Mouse (Mus musculus) T-helper 2 cell (primary cell): ENCODE data around the gene Fastkd5.
"Not testable (repeated sequence)": the region's sequence is repeated elsewhere in the genome, so short reads cannot be mapped to it uniquely, and the experiment has no call there.

ENCODE experiments used
- in situ Hi-C: fragments of 300-600 bp; cut with MboI, MseI; formaldehyde crosslinking; loops from one replicate; pipeline ENCODE4 v1.15.1; 2025; ENCODE audit warnings: high pct_unique_total_duplicates

Fastkd5 gene

DNA sequence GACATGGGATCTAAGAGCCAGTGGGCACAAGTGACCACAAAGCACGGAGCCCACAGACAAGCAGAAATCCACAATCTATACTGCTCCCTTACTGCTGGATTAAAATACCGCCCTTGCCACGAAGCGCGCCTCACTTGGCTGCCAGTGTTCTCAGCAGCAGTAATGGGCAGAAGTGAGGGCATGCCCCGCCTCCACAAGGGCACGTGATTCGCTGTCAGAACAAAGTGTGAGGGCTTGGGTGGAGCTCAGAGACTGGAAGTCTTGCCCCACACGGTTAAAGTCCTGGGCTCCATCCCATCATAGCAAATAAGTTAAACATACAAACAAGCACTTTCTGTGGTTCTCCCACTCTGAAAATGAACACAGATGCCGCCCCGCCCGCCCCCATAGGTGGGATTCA lies 52.2 kb downstream of the Fastkd5 start:
- in situ Hi-C loops: no loop called here

DNA sequence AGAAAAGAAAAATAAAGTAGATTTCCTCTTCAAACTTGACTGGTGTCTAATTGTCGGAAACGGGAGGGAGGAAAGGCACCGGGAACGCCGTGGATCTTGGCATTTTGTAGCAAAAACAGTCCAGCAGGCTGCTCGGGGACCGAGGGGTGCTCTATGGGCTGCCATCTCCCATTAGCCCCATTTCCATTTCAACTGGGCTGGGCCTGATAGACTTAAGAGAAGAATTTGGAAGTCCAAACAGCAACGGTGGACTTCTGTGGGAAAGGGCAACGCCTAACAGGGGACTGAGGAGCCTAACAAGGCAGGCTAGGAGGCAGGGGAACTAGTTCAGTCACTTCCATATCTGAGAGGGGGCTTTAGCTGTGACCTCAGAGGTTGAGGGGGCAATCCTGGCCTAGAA lies 52.8 kb downstream of the Fastkd5 start:
- in situ Hi-C loops: no loop called here

DNA sequence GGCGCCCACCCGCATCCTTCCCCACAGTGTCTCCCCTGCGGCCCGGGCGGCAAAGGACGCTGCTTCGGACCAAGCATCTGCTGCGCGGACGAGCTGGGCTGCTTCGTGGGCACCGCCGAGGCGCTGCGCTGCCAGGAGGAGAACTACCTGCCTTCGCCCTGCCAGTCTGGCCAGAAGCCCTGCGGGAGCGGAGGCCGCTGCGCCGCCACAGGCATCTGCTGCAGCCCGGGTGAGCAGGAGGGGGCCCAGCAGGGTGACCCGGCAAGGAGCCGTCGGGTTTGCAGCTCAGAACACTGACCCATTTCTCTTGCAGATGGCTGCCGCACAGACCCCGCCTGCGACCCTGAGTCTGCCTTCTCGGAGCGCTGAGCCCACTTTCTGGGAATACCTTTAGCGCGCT lies 53.3 kb downstream of the Fastkd5 start:
- in situ Hi-C loops: not testable (repeated sequence)

DNA sequence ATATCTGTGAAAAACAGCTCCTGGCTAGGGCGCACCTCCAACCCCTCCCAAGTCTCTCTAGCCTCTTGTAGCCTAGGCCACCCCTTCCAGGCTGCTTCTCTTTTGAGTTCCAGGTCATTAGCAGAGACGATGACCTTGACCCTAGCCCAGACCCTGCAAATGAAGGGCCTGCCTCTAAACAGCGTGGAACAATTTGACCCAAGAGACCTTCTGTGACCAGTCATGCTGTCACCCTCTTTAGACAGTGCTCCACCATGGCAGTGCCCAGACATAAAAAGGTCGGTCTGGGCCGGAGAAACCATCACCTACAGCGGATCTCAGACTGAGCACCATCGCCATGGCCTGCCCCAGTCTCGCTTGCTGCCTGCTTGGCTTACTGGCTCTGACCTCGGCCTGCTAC lies 54.0 kb downstream of the Fastkd5 start, which contains the start of gene Oxt:
Gene Oxt (plus strand): TSS at position 301 of the 400 bp plus-strand sequence.
- in situ Hi-C loops: no loop called here

DNA sequence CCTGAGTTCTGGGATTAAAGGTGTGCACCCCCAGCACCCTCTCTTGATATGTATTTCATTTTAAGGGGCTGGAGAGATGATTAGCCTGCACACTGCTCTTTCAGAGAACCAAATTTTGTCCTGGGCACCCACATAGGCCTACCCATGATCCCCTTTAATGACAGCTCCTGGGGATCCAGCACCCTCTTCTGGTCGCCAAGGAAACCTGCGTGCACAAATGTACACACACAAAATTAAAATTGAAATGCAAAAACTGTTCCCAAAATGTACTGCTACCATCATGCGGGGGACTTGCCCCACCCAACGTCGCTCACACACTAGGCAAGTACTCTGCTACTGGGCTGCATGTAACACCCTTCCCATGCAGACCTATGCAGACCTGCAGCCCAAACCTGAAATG lies 54.9 kb downstream of the Fastkd5 start:
- in situ Hi-C loops: no loop called here

DNA sequence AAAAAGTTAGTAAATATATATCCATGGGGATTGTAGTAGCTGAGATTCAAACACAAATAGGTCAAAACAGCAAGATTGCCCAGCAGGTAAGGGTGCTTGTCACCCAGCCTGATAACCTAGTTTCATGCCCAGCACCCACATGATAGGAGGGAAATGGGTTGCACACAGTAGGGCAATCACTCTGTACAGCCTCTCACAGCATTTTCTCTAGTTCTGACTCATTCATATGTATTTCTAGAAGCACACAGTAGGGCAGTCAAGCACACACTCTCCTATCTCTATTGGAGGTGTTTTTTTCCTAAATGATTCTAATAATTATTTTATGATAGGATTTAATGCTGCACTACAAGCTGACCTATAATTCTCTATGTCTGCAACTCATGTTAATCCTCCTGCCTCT lies 59.9 kb downstream of the Fastkd5 start:
- in situ Hi-C loops: no loop called here

DNA sequence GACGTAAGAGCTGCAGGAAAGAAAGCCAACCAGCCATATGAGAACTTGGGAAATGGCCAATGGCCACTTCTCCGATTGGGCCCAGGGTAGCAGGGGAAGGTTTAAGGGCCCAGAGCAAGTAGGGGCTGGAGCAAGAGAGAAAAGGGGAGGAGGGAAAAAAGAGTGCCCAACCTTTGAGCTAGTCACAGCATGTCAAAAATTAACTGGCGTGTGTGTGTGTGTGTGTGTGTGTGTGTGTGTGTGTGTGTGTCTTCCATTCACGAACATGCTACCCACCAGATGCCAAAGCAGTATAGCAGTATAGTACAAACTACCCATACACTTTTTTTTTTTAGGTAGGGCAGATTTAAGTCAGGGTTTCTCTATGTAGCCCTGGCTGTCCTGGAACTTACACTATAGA lies 60.9 kb downstream of the Fastkd5 start:
- in situ Hi-C loops: no loop called here

DNA sequence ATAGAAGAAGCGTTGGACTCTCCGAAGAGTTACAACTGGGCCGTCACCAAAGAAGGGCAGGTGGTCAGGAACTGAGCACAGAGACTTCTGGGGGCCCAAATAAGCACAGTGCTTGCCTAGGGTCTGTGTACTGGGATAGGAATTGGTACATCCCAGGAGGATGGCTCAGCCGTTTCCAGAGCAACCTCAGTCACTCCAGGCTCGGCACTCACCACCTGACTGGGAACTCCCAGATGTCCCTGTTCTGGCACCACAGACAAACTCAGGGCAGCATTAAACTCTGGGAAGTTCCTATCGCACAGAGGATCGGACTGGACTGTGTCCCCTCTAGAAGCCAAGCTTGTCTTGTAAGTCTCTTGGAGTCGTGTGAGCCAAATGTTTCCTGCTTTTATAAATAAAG lies 64.8 kb downstream of the Fastkd5 start:
- in situ Hi-C loops: no loop called here

DNA sequence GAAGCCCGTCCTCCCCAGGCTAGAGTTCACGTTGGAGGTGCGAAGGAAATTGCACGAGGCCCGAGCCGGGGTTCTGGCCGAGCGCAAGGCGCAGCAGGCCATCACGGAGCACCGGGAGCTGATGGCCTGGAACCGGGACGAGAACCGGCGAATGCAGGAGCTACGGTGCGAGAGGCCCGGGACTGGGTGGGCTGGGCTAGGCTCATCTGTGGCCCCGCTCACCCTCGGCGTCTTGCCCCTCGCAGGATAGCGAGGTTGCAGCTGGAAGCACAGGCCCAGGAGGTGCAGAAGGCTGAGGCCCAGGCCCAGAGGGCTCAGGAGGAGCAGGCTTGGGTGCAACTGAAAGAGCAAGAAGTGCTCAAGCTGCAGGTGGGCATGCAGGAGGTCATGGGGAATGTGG lies 65.8 kb downstream of the Fastkd5 start:
- in situ Hi-C loops: no loop called here
